Mouse (Mus musculus) hindbrain, postnatal 0 days (tissue): Measurements from ENCODE around the gene Atf2. TPM values are rescaled to one million over a fixed set of nuclear protein-coding genes. Genes with fewer than 3 reads are reported as not detected.

ENCODE experiments used
- ATAC-seq: fragments of 200-750 bp; cut with Nextera tagmentation; 2 replicates; pipeline ENCODE4 v1.8.0; 2017; ENCODE audit warnings: mild to moderate bottlenecking, moderate TSS enrichment, moderate library complexity
- DNase-seq: peaks from one replicate; pipeline ENCODE4 v3.0.0-alpha.2; 2015; ENCODE audit warnings: low spot score
- H3K27ac ChIP-seq: fragments of 300-500 bp; sonication (generic); 2 replicates; pipeline ENCODE4 v1.5.1; 2014; ENCODE audit warnings: mild to moderate bottlenecking
- H3K27me3 ChIP-seq: fragments of 300-500 bp; sonication (generic); 2 replicates; pipeline ENCODE4 v1.6.1; 2014; ENCODE audit warnings: low read length, mixed read lengths; ENCODE audit not compliant: insufficient read depth
- H3K36me3 ChIP-seq: fragments of 300-500 bp; sonication (generic); 2 replicates; pipeline ENCODE4 v1.6.1; 2014; ENCODE audit warnings: low read length, mixed read lengths; ENCODE audit not compliant: insufficient read depth
- H3K4me1 ChIP-seq: fragments of 300-500 bp; sonication (generic); 2 replicates; pipeline ENCODE4 v1.6.1; 2014; ENCODE audit warnings: antibody characterized with exemption, low read length, mixed read lengths; ENCODE audit not compliant: insufficient read depth
- H3K4me2 ChIP-seq: fragments of 300-500 bp; sonication (generic); 2 replicates; pipeline ENCODE4 v1.6.1; 2014; ENCODE audit warnings: low read depth, mild to moderate bottlenecking, low read length, moderate library complexity, mixed read lengths
- H3K4me3 ChIP-seq: fragments of 300-500 bp; sonication (generic); 2 replicates; pipeline ENCODE4 v1.5.1; 2014; ENCODE audit warnings: low read length
- H3K9ac ChIP-seq: fragments of 300-500 bp; sonication (generic); replicated peaks from 2 replicates; pipeline ENCODE4 v1.6.1; 2014; ENCODE audit warnings: mild to moderate bottlenecking, low read length, moderate library complexity, mixed read lengths
- H3K9me3 ChIP-seq: fragments of 300-500 bp; sonication (generic); 2 replicates; pipeline ENCODE4 v1.6.1; 2016; ENCODE audit warnings: low read length, mixed read lengths
- CTCF ChIP-seq: IDR thresholded peaks from 2 replicates; pipeline ENCODE4 v1.5.1; 2016; ENCODE audit warnings: antibody characterized with exemption, control low read depth, low read depth
- WGBS: fragments of 180-500 bp; shearing (Covaris S2); extraction: QIAGEN DNeasy Blood & Tissue Kit; methylation state at CpG from one replicate; pipeline ENCODE4 v1.1.7; 2014; 5-methylcytosine and 5-hydroxymethylcytosine counted together
- polyA plus RNA-seq: library from polyadenylated mRNA; unstranded; fragments of >200 nt; fragmentation: Nextera tagmentation; extraction: Ambion mirVana; gene quantifications from 2 replicates; pipeline ENCODE4 v1.2.1, GENCODE M21; 2015
- total RNA-seq: library from RNA; depleted of rRNA; stranded (reverse); fragments of >200 nt; gene quantifications from 2 replicates; pipeline ENCODE4 v1.2.3, GENCODE M21; 2014

The Atf2 gene
- total and polyA plus RNA-seq, 2 experiments from 2014 or later = 67.2 to 87.7 TPM

DNA sequence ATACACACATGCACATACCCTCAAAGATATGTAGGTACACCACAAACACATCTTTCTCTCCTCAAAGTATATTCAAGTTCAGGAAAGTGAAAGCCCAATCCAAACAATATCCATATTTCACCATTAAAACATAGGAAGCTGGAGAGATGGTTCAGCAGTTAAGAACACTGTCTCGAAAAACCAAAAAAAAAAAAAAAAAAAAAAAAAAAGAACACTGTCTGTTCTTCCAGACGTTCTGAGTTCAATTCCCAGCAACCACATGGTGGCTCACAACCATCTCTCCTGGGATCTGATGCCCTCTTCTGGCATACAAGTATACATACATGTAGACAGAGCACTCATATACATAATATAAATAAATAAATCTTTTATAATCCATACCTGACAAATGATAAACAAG, 6.4 kb downstream of the Atf2 start:
- Histone ChIP-seq H3K9me3 (no peaks in the 10 kb centered on the region), H3K27ac (no peak overlapping the region), H3K36me3 (no peaks in the 10 kb centered on the region), H3K4me1 (0 out of 2 replicates have a peak, but pooled peaks cover 3% of the 10 kb centered on the region), H3K9ac (no peak overlapping the region), H3K4me3 (no peak overlapping the region), H3K4me2 (no peak overlapping the region), H3K27me3 (no peaks in the 10 kb centered on the region)
- DNase-seq (no peak), ATAC-seq (no peak)
- TF ChIP-seq CTCF = no peak
- 80% methylated on average over 2 of the region's 2 CpGs for WGBS

DNA sequence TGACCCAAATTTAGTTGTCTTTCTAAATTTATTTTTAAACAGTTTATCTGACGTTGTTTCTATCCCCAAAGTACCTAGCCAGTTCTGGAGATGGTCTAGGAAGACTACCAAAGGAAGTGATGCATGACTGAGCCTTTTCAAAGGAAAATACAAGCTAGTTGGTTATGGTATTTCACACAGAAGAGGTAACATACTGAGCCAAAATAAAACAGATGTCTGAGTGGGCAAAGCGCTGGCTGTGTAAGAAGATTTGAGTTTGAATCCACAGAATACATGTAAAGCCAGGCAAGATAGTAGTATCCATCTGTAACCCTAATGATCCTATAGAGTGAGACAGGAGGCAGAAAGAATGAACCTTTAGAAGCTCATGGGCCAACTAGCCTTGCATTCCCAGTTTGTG, 14.5 kb downstream of the Atf2 start:
- no peak overlapping the region for H3K27ac ChIP-seq

DNA sequence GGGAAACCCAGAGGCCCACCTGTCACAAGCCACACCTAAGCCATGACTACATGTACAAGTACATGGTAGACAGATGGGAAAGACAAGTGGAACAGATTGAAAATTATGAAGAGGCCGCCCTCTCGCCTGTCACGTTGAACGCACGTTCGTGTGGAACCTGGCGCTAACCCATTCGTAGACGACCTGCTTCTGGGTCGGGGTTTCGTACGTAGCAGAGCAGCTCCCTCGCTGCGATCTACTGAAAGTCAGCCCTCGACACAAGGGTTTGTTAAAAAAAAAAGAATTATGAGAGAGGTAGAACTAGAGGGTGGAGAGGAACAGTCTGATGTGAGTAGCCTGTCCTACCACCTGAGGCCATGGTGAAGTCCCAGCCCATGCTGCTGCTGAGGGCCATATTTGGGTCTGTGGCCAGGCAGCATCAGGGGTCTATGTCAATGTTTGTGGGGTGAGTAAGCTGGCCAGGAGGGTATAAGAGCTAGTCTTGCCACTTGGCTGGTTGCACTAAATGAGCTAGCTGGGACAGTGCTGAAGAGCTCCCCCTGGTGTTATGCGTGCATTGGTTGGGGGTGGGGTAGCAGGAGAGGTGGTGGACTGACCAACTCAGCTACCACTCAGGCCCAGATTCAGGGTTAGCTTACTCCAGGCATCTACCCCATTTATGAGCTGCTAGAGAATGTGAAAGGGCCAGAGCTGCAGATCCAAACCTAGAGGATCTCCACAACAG, 24.5 kb downstream of the Atf2 start:
- Histone ChIP-seq H3K27me3 (no peaks in the 10 kb centered on the region), H3K9me3 (no peaks in the 10 kb centered on the region), H3K9ac (no peak overlapping the region), H3K36me3 (no peaks in the 10 kb centered on the region), H3K4me2 (no peak overlapping the region), H3K4me1 (no peaks in the 10 kb centered on the region), H3K27ac (no peak overlapping the region), H3K4me3 (no peak overlapping the region)
- no peak for ATAC-seq
- no peak for DNase-seq
- TF ChIP-seq CTCF = peak; percentile 47
- WGBS = 71% methylated on average over 16 of the region's 16 CpGs

More for the DNA sequence above, 14.5 kb downstream of the Atf2 start:
- H3K4me2 ChIP-seq = no peak overlapping the region
- no peak for TF ChIP-seq CTCF
- no peaks in the 10 kb centered on the region for H3K27me3 ChIP-seq
- H3K9ac ChIP-seq = no peak overlapping the region
- no peaks in the 10 kb centered on the region for H3K4me1 ChIP-seq
- DNase-seq (no peak), ATAC-seq (no peak)
- 79% methylated on average over 2 of the region's 2 CpGs for WGBS
- no peaks in the 10 kb centered on the region; the same call in 1 of the 2 replicates for H3K36me3 ChIP-seq
- no peak overlapping the region for H3K4me3 ChIP-seq
- H3K9me3 ChIP-seq = no peaks in the 10 kb centered on the region

DNA sequence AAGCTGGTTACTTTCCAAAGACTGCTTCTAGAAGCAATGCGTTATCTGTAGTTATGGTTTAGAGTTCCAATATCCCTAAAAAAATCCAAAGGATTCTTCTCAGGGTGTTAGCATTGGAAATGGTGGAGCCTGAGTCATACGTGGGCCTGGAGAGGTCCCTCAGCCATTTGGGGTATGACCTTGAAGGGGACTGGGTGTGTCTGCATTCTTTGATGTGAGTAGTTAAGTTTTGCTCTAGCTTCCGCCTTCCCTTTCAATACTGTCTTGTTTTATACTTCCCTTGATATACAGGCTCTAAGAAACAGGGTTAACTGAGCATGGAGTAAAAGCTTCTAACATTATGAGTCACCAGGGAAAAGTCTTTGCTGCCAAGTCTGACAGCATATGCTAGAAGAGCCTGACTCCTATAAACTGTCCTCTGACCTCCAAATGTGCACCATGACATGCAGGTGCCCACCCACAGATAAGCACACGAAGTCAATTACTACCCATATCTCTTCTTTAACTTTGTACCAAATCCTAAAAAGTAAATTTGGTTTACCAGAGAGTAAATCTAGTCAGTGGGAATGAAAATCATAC, 32.3 kb downstream of the Atf2 start:
- Histone ChIP-seq H3K9ac (no peak overlapping the region), H3K4me3 (no peak overlapping the region), H3K4me1 (no peaks in the 10 kb centered on the region), H3K36me3 (no peaks in the 10 kb centered on the region), H3K27ac (no peak overlapping the region), H3K4me2 (no peak overlapping the region), H3K27me3 (no peaks in the 10 kb centered on the region), H3K9me3 (no peaks in the 10 kb centered on the region)
- WGBS = 89% methylated on average over 4 of the region's 4 CpGs
- DNase-seq (no peak), ATAC-seq (no peak)
- no peak for TF ChIP-seq CTCF

DNA sequence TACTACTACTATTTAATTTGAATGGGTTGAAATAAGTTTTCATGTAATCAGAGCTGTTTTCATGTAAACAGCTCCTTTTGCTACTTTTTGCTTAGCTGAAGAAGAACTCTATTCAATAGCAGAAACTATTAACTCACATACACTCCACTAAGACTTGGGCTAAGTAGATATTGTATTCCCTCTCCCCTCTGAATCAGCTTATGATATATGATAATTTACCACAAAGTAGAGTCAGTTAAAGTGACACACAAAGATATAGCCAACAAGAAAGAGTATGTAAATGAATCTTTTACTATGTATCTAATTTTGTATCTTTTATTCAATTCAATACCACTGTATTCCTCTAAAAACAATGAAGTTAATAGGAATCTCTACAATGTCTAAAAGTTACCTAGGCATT, 35.1 kb downstream of the Atf2 start:
- Histone ChIP-seq H3K4me3 (no peak overlapping the region), H3K4me2 (no peak overlapping the region), H3K27me3 (no peaks in the 10 kb centered on the region), H3K36me3 (no peaks in the 10 kb centered on the region), H3K27ac (no peak overlapping the region), H3K9me3 (no peaks in the 10 kb centered on the region), H3K4me1 (no peaks in the 10 kb centered on the region), H3K9ac (no peak overlapping the region)
- no peak for TF ChIP-seq CTCF
- DNase-seq (no peak), ATAC-seq (no peak)

DNA sequence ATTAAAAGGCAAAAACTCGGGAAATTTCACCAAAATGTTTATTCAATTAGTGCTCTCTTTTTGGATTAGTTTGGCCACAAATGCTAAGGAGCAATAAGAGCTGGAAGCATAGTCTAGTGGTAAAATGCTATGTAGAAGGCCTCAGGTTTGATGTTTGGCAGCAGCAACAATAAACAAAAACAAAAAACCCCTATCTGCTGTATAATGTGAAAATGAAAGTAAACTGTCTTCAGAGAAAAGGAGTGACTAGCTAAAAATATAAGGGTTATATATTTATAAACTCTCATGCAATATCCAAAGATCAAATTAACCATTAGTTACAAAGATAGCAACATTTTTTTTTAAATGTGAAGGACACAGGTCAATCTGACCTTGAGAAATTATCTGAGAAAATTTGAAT, 36.2 kb downstream of the Atf2 start:
- H3K4me1 ChIP-seq = no peaks in the 10 kb centered on the region
- no peaks in the 10 kb centered on the region for H3K27me3 ChIP-seq
- H3K9ac ChIP-seq = no peak overlapping the region
- H3K36me3 ChIP-seq = no peaks in the 10 kb centered on the region
- TF ChIP-seq CTCF = no peak
- H3K4me3 ChIP-seq = no peak overlapping the region
- H3K4me2 ChIP-seq = no peak overlapping the region
- H3K9me3 ChIP-seq = no peaks in the 10 kb centered on the region
- DNase-seq (no peak), ATAC-seq (no peak)
- no peak overlapping the region for H3K27ac ChIP-seq
- 88% methylated on average over 1 of the region's 1 CpGs for WGBS

DNA sequence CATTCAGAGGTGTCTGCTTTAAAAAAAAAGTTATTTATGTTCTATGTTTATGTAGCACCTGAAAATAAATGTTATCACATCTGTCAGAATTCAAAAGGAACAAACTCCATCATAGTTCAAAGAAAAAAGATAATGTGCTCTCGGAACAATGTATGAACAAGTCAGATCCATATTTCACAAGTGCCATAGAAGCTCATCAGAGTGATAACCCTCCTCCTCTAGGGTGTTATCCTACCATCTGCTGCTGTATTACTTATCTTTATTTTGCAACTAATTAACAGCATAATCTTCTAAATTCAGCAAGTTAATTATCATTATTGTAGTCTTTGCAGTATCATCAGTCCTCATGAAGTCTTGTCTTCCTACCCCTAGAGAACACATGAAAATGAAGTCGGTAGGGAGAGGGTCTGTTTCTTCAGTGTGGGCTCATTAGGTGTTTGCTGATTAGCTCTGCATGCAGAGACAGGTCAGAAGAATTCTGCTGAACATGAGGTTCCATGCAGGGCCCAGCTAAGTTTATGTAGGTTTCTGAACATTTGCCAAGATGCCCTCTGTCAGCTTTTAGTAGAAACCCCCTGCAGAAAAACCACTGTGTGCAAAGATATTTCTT, 57.9 kb downstream of the Atf2 start:
- Histone ChIP-seq H3K4me1 (no peaks in the 10 kb centered on the region), H3K9me3 (no peaks in the 10 kb centered on the region), H3K27me3 (no peaks in the 10 kb centered on the region), H3K27ac (no peak overlapping the region), H3K4me2 (no peak overlapping the region), H3K4me3 (no peak overlapping the region), H3K9ac (no peak overlapping the region), H3K36me3 (peaks cover 7% of the 10 kb centered on the region)
- WGBS = 63% methylated on average over 2 of the region's 2 CpGs
- no peak for TF ChIP-seq CTCF
- peak; percentile 14 for DNase-seq
- ATAC-seq = no peak
